Mouse (Mus musculus): ENCODE measurements around the gene Arl15. TPM values are rescaled to one million over a fixed set of nuclear protein-coding genes. Genes with fewer than 3 reads are reported as not detected.

The Arl15 gene
- polyA plus RNA-seq, 1 experiment from 2014 or later: 9.5 TPM

DNA sequence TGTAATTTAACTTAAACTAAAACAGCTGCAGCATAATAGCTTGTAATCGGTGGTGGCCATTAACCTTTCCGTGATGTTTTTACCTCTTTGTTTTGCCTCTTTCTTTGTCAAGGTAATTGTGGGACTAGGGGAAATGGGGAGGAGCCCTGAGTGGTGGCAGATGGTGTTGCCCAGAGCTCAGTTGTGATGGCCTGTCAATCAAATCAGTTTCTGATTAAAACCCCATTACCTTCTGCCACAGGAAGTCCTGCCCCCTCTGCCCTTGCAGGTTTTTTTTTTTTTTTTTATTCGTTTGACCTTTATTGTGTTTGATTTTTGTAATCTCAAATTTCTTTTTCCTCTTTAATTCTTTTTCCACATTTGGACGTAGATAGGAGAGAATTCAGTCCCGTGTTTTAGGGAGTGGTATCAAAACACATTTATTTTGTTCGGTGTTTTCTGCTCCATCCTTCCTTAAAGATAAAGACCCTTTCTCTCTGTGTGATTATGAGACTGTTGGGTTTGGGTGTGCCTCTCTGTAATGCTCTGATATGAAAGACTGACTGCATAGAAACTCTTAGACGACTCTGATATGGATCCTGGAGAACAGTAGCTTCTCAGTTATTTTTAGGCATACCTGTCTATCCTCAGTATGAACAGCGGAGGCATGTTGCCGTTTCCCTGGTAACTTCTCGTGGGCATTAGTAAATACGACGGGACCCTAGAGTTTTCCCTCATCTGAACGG, 64.5 kb downstream of the Arl15 start:
- Histone ChIP-seq H3K4me2 (ENCODE audit: low read depth) (no peak overlapping the region), H3K4me3 (ENCODE audit: low read depth, low read length) (no peak overlapping the region), H3K9ac (ENCODE audit: low read length) (no peak overlapping the region), H3K27me3 (ENCODE audit: control insufficient read depth, insufficient read depth, low read length) (no peaks in the 10 kb centered on the region), H3K9me3 (ENCODE audit: control insufficient read depth, low read length) (no peaks in the 10 kb centered on the region), H3K36me3 (ENCODE audit: control insufficient read depth, insufficient read depth, low read length) (no peaks in the 10 kb centered on the region), H3K27ac (ENCODE audit: low read depth, low read length) (no peak overlapping the region), H3K4me1 (ENCODE audit: control insufficient read depth, insufficient read depth, low read length) (no peaks in the 10 kb centered on the region)
- peak; percentile 60 for ATAC-seq (ENCODE audit: insufficient read depth, low FRiP score, low TSS enrichment)
- 68% methylated on average over 13 of the region's 13 CpGs for WGBS
- no peak for DNase-seq (ENCODE audit: low spot score)

- Histone ChIP-seq H3K4me1 (ENCODE audit: control insufficient read depth, insufficient read depth, low read length) (no peaks in the 10 kb centered on the region), H3K36me3 (ENCODE audit: control insufficient read depth, insufficient read depth, low read length) (no peaks in the 10 kb centered on the region), H3K27me3 (ENCODE audit: control insufficient read depth, insufficient read depth, low read length) (no peaks in the 10 kb centered on the region), H3K4me3 (ENCODE audit: low read depth, low read length) (no peak overlapping the region), H3K27ac (ENCODE audit: low read depth, low read length) (no peak overlapping the region), H3K9me3 (ENCODE audit: control insufficient read depth, low read length) (no peaks in the 10 kb centered on the region), H3K4me2 (ENCODE audit: low read depth) (no peak overlapping the region), H3K9ac (ENCODE audit: low read length) (no peak overlapping the region)
- ATAC-seq (ENCODE audit: insufficient read depth, low FRiP score, low TSS enrichment) (no peak), DNase-seq (ENCODE audit: low spot score) (no peak)
- WGBS: 76% methylated on average over 11 of the region's 11 CpGs
Measured at GRCm38 (mm10) chr13:113859392-113859776, 65.1 kb downstream of the Arl15 start.

DNA sequence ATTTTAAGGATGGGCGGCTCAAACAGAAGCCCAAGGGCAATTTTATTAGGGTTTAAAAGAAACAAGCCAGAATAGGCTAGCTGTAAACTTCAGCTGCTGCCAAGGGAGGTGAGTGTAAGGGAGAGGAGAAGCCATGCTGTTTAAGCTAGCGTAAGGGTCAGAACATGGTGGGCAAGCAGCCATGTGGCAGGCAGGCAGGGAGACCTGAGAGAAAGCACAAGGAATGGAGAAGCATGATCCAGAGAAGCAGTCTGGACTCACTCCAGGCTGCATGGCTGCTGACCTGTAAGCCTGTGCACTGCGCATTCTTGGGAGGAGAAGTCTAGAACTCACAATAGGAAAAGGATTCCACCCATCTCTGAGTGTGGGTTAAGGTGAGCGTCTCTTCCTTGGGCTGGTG, 66.5 kb downstream of the Arl15 start:
- ATAC-seq (ENCODE audit: insufficient read depth, low FRiP score, low TSS enrichment) (no peak), DNase-seq (ENCODE audit: low spot score) (no peak)
- Histone ChIP-seq H3K4me1 (ENCODE audit: control insufficient read depth, insufficient read depth, low read length) (no peaks in the 10 kb centered on the region), H3K9me3 (ENCODE audit: control insufficient read depth, low read length) (no peaks in the 10 kb centered on the region), H3K4me3 (ENCODE audit: low read depth, low read length) (no peak overlapping the region), H3K27me3 (ENCODE audit: control insufficient read depth, insufficient read depth, low read length) (no peaks in the 10 kb centered on the region), H3K36me3 (ENCODE audit: control insufficient read depth, insufficient read depth, low read length) (no peaks in the 10 kb centered on the region), H3K4me2 (ENCODE audit: low read depth) (no peak overlapping the region), H3K27ac (ENCODE audit: low read depth, low read length) (no peak overlapping the region), H3K9ac (ENCODE audit: low read length) (no peak overlapping the region)
- 72% methylated on average over 4 of the region's 4 CpGs for WGBS

DNA sequence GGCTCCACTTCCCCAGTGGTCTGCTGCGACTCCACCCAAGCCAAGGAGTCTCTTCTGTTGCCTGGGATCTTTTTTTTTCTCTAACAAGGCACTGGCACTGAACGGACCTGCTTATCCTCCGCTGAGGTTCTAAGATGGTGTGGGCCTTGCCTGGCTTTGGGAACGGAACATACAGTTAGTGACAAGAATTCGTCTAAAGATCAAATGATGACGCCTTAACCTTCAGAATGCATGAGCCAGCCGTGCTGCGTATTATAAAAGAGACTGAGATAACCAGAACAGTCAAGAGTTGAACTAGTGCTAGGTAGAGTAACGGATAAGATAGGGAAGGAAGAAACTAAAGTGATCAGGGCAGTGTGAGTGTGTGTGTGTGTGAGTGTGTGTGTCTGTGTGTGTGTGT, 66.9 kb downstream of the Arl15 start:
- H3K4me3 ChIP-seq (ENCODE audit: low read depth, low read length): no peak overlapping the region
- H3K9me3 ChIP-seq (ENCODE audit: control insufficient read depth, low read length): no peaks in the 10 kb centered on the region
- H3K27ac ChIP-seq (ENCODE audit: low read depth, low read length): no peak overlapping the region
- H3K9ac ChIP-seq (ENCODE audit: low read length): no peak overlapping the region
- ATAC-seq (ENCODE audit: insufficient read depth, low FRiP score, low TSS enrichment): no peak
- WGBS: 92% methylated on average over 9 of the region's 9 CpGs
- no peaks in the 10 kb centered on the region for H3K4me1 ChIP-seq (ENCODE audit: control insufficient read depth, insufficient read depth, low read length)
- H3K4me2 ChIP-seq (ENCODE audit: low read depth): no peak overlapping the region
- H3K36me3 ChIP-seq (ENCODE audit: control insufficient read depth, insufficient read depth, low read length): no peaks in the 10 kb centered on the region
- no peak for DNase-seq (ENCODE audit: low spot score)
- H3K27me3 ChIP-seq (ENCODE audit: control insufficient read depth, insufficient read depth, low read length): no peaks in the 10 kb centered on the region

GRCm38 (mm10) chr13:113862951-113863350, 68.6 kb downstream of the Arl15 start:
- Histone ChIP-seq H3K36me3 (ENCODE audit: control insufficient read depth, insufficient read depth, low read length) (no peaks in the 10 kb centered on the region), H3K4me1 (ENCODE audit: control insufficient read depth, insufficient read depth, low read length) (no peaks in the 10 kb centered on the region), H3K27me3 (ENCODE audit: control insufficient read depth, insufficient read depth, low read length) (no peaks in the 10 kb centered on the region), H3K9ac (ENCODE audit: low read length) (no peak overlapping the region), H3K4me3 (ENCODE audit: low read depth, low read length) (no peak overlapping the region), H3K9me3 (ENCODE audit: control insufficient read depth, low read length) (no peaks in the 10 kb centered on the region), H3K27ac (ENCODE audit: low read depth, low read length) (no peak overlapping the region), H3K4me2 (ENCODE audit: low read depth) (no peak overlapping the region)
- DNase-seq (ENCODE audit: low spot score) (no peak), ATAC-seq (ENCODE audit: insufficient read depth, low FRiP score, low TSS enrichment) (no peak)
- WGBS: 89% methylated on average over 10 of the region's 10 CpGs

DNA sequence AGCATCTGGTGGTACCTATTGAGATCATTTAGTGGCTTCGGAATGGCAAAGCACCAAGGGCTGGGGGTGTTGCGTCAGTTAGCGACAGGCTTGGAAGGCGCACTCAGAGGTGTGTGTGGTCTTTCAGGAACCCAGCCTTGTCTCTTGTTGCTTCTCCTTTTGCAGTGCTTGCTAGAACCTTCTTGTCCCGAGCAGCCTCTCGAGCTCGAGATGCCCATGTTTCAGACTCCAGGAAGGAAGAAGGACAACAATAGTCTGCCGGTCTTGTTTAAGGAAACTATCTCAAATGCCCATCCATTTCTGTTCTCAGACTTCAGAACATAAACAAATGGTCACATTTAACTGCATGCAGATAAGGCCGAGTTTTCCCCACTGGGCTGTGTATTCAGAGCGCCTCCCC, 69.4 kb downstream of the Arl15 start:
- ATAC-seq (ENCODE audit: insufficient read depth, low FRiP score, low TSS enrichment): no peak
- no peaks in the 10 kb centered on the region for H3K4me1 ChIP-seq (ENCODE audit: control insufficient read depth, insufficient read depth, low read length)
- no peaks in the 10 kb centered on the region for H3K27me3 ChIP-seq (ENCODE audit: control insufficient read depth, insufficient read depth, low read length)
- no peak overlapping the region for H3K9ac ChIP-seq (ENCODE audit: low read length)
- H3K4me3 ChIP-seq (ENCODE audit: low read depth, low read length): no peak overlapping the region
- no peak overlapping the region for H3K4me2 ChIP-seq (ENCODE audit: low read depth)
- WGBS: 87% methylated on average over 10 of the region's 10 CpGs
- DNase-seq (ENCODE audit: low spot score): no peak
- H3K9me3 ChIP-seq (ENCODE audit: control insufficient read depth, low read length): no peaks in the 10 kb centered on the region
- H3K27ac ChIP-seq (ENCODE audit: low read depth, low read length): no peak overlapping the region
- H3K36me3 ChIP-seq (ENCODE audit: control insufficient read depth, insufficient read depth, low read length): no peaks in the 10 kb centered on the region

DNA sequence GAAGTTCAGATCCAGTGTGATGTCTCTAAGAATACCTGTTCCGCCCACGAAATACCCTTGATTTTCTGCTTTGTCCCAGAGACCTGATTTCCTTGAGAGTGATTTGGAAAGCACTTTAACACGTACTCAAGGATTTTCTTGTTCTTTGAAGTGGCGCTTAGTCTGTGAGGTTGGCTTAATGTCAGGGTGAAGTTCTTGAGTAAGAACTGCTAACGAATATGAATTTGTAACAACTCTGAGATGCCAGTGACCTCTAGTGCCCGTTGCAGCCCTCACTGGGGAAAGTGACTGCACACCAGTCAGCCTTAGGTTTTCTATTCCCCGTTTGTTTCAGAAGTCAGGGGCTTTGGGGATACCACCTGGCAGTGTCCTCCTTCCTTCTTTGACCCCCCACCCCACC, 70.0 kb downstream of the Arl15 start:
- ATAC-seq (ENCODE audit: insufficient read depth, low FRiP score, low TSS enrichment) (no peak), DNase-seq (ENCODE audit: low spot score) (no peak)
- Histone ChIP-seq H3K27me3 (ENCODE audit: control insufficient read depth, insufficient read depth, low read length) (no peaks in the 10 kb centered on the region), H3K4me2 (ENCODE audit: low read depth) (no peak overlapping the region), H3K9me3 (ENCODE audit: control insufficient read depth, low read length) (no peaks in the 10 kb centered on the region), H3K27ac (ENCODE audit: low read depth, low read length) (no peak overlapping the region), H3K9ac (ENCODE audit: low read length) (no peak overlapping the region), H3K4me1 (ENCODE audit: control insufficient read depth, insufficient read depth, low read length) (no peaks in the 10 kb centered on the region), H3K36me3 (ENCODE audit: control insufficient read depth, insufficient read depth, low read length) (no peaks in the 10 kb centered on the region), H3K4me3 (ENCODE audit: low read depth, low read length) (no peak overlapping the region)
- 73% methylated on average over 7 of the region's 7 CpGs for WGBS

GRCm38 (mm10) chr13:113864893-113865292, 70.6 kb downstream of the Arl15 start:
- WGBS: 70% methylated on average over 1 of the region's 1 CpGs
- no peaks in the 10 kb centered on the region for H3K36me3 ChIP-seq (ENCODE audit: control insufficient read depth, insufficient read depth, low read length)
- no peak overlapping the region for H3K4me3 ChIP-seq (ENCODE audit: low read depth, low read length)
- H3K27me3 ChIP-seq (ENCODE audit: control insufficient read depth, insufficient read depth, low read length): no peaks in the 10 kb centered on the region
- ATAC-seq (ENCODE audit: insufficient read depth, low FRiP score, low TSS enrichment) (peak; percentile 28; the same call in 1 of the 2 replicates), DNase-seq (ENCODE audit: low spot score) (peak; percentile 79)
- H3K4me2 ChIP-seq (ENCODE audit: low read depth): no peak overlapping the region
- H3K4me1 ChIP-seq (ENCODE audit: control insufficient read depth, insufficient read depth, low read length): no peaks in the 10 kb centered on the region
- H3K27ac ChIP-seq (ENCODE audit: low read depth, low read length): no peak overlapping the region
- no peak overlapping the region for H3K9ac ChIP-seq (ENCODE audit: low read length)
- H3K9me3 ChIP-seq (ENCODE audit: control insufficient read depth, low read length): no peaks in the 10 kb centered on the region

GRCm38 (mm10) chr13:113865378-113865777, 71.1 kb downstream of the Arl15 start:
- H3K4me3 ChIP-seq (ENCODE audit: low read depth, low read length): no peak overlapping the region
- no peaks in the 10 kb centered on the region for H3K27me3 ChIP-seq (ENCODE audit: control insufficient read depth, insufficient read depth, low read length)
- no peak overlapping the region for H3K9ac ChIP-seq (ENCODE audit: low read length)
- no peak for ATAC-seq (ENCODE audit: insufficient read depth, low FRiP score, low TSS enrichment)
- no peaks in the 10 kb centered on the region for H3K9me3 ChIP-seq (ENCODE audit: control insufficient read depth, low read length)
- H3K27ac ChIP-seq (ENCODE audit: low read depth, low read length): no peak overlapping the region
- no peaks in the 10 kb centered on the region for H3K36me3 ChIP-seq (ENCODE audit: control insufficient read depth, insufficient read depth, low read length)
- no peak overlapping the region for H3K4me2 ChIP-seq (ENCODE audit: low read depth)
- WGBS: 55% methylated on average over 6 of the region's 6 CpGs
- no peak for DNase-seq (ENCODE audit: low spot score)
- no peaks in the 10 kb centered on the region for H3K4me1 ChIP-seq (ENCODE audit: control insufficient read depth, insufficient read depth, low read length)

Measured in neural tube, embryonic 11.5 days (tissue).